Mouse (Mus musculus) lung, adult 2 months (tissue): Measurements from ENCODE around the gene Fam89b.

ENCODE experiments used
- CTCF ChIP-seq: fragments of 200-500 bp; IDR thresholded peaks from 2 replicates; pipeline ENCODE4 v1.5.1; 2011; ENCODE audit warnings: mild to moderate bottlenecking, low read length, control low read depth; ENCODE audit not compliant: insufficient read depth
- POLR2A ChIP-seq: fragments of 200-500 bp; IDR thresholded peaks from 2 replicates; pipeline ENCODE4 v1.6.1; 2011; ENCODE audit warnings: low read depth, mild to moderate bottlenecking, control low read depth, low read length, borderline replicate concordance; ENCODE audit errors: extremely low read depth

GRCm38 (mm10) chr19:5727701-5728100 is 1.8 kb downstream of the Fam89b start:
- peak; percentile 93 for TF ChIP-seq CTCF
- no peak for TF ChIP-seq POLR2A
